Mouse (Mus musculus) hindbrain, embryonic 16.5 days (tissue): ENCODE measurements around the gene Sp100. TPM values are rescaled to one million over a fixed set of nuclear protein-coding genes. Genes with fewer than 3 reads are reported as not detected.

Experiments
- ATAC-seq: fragments of 200-750 bp; cut with Nextera tagmentation; 2 replicates; pipeline ENCODE4 v1.8.0; 2017; ENCODE audit warnings: moderate TSS enrichment, moderate library complexity
- H3K27ac ChIP-seq: fragments of 300-500 bp; sonication (generic); 2 replicates; pipeline ENCODE4 v1.5.1; 2014; ENCODE audit warnings: low read depth, mild to moderate bottlenecking, control low read depth, low read length, moderate library complexity
- H3K27me3 ChIP-seq: fragments of 300-500 bp; sonication (generic); replicated peaks from 2 replicates; pipeline ENCODE4 v1.6.1; 2014; ENCODE audit warnings: low read length; ENCODE audit not compliant: control insufficient read depth, insufficient read depth
- H3K36me3 ChIP-seq: fragments of 300-500 bp; sonication (generic); 2 replicates; pipeline ENCODE4 v1.6.1; 2014; ENCODE audit warnings: mild to moderate bottlenecking, low read length, moderate library complexity, mixed read lengths; ENCODE audit not compliant: control insufficient read depth, insufficient read depth
- H3K4me1 ChIP-seq: fragments of 300-500 bp; sonication (generic); 2 replicates; pipeline ENCODE4 v1.6.1; 2014; ENCODE audit warnings: low read depth, low read length; ENCODE audit not compliant: control insufficient read depth, insufficient read depth
- H3K4me2 ChIP-seq: fragments of 300-500 bp; sonication (generic); 2 replicates; pipeline ENCODE4 v1.6.1; 2014; ENCODE audit warnings: mild to moderate bottlenecking, low read length, control low read depth, moderate library complexity
- H3K4me3 ChIP-seq: fragments of 300-500 bp; sonication (generic); 2 replicates; pipeline ENCODE4 v1.5.1; 2014; ENCODE audit warnings: mild to moderate bottlenecking, low read length, control low read depth, moderate library complexity
- H3K9ac ChIP-seq: fragments of 300-500 bp; sonication (generic); 2 replicates; pipeline ENCODE4 v1.6.1; 2014; ENCODE audit warnings: low read depth, mild to moderate bottlenecking, control low read depth, low read length, moderate library complexity
- H3K9me3 ChIP-seq: fragments of 300-500 bp; sonication (generic); 2 replicates; pipeline ENCODE4 v1.6.1; 2014; ENCODE audit warnings: mild to moderate bottlenecking, low read length, moderate library complexity; ENCODE audit not compliant: control insufficient read depth
- WGBS: fragments of 180-500 bp; shearing (Covaris S2); extraction: QIAGEN DNeasy Blood & Tissue Kit; methylation state at CpG from one replicate; pipeline ENCODE4 v1.1.7; 2014; 5-methylcytosine and 5-hydroxymethylcytosine counted together
- microRNA-seq: library from miRNA; unstranded; fragments of <30 nt; microRNA quantifications from one replicate; pipeline ENCODE4, GENCODE M21; 2017
- polyA plus RNA-seq: library from polyadenylated mRNA; unstranded; fragments of >200 nt; fragmentation: Nextera tagmentation; extraction: Ambion mirVana; gene quantifications from 2 replicates; pipeline ENCODE4 v1.2.1, GENCODE M21; 2015

Sp100 gene
- polyA plus RNA-seq, 1 experiment from 2014 or later, result 1.2 TPM

DNA sequence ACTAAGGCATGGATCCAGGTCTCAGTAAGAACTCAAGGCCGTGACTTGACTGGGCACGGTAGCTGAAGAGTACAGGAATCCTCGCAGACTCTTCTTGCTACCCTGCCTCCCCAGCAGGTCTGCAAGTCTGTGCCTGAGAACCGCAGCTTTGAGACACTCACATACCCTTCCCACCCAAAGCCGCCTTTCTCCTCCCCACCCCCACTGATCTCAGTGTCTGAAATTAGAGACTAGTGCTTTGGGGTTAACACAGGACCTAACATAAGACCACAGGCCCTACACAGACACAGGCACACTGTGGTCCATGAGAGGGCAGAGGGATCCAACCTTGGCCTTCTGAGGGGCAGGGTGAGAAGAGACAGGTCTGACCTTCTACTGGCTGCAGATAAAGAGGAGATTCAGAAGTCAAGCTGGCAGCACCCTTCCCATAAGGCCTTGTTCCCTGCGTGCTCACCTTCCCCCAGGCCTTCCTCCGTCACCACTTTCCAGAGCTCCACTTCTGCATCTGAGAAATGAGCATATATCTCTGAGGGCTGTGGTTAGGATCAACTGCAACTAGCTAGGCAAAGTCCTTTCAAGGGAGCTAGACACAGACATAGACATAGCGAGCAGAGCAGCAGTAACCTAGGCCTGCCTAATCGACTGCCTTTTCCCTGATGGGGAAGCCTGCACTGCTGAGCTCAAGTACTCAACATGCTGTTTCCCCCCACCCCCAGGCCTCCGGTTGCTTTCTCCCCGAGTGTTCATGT is 102.3 kb downstream of the Sp100 start:
- Histone ChIP-seq H3K4me2 (no peak overlapping the region), H3K9ac (no peak overlapping the region), H3K36me3 (no peaks in the 10 kb centered on the region), H3K27ac (no peak overlapping the region), H3K4me3 (no peak overlapping the region), H3K27me3 (no peaks in the 10 kb centered on the region), H3K9me3 (no peaks in the 10 kb centered on the region), H3K4me1 (no peaks in the 10 kb centered on the region)
- WGBS, result 86% methylated on average over 11 of the region's 11 CpGs
- ATAC-seq, result no peak

DNA sequence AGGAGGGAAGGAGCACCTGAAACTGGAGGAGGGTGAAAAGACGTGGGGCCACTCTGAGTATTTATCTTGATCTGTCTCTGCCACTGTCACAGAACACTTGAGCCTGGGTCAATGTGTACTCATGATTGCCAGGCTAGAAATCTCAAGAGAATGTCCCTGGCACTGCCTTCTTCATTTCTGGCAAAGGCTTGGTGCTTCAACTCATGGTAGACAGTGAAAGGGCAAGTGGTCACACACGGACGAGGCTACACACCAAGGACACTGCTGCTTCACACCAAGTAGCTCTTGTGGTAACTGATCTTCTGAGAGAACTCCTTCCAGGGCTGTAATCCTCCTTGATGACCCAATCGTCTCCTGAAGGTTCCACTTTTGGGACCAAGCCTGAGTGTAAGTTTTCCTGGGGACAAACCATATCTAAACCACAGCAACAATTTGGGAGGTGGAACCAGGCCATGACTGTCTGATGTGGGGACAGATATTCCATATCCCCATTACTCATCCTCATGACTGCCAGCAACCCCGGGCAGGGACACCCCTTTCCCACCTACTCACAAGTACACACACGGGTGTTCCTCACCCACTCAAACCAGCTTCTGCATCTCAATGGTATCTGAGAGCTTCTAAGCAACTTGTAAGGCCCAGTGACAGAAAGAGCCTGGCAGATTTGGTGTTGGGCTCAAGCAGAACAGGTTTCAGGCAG is 107.9 kb downstream of the Sp100 start:
- H3K9ac ChIP-seq, result no peak overlapping the region
- no peak overlapping the region for H3K27ac ChIP-seq
- no peaks in the 10 kb centered on the region for H3K4me1 ChIP-seq
- no peaks in the 10 kb centered on the region for H3K27me3 ChIP-seq
- ATAC-seq, result no peak
- no peak overlapping the region for H3K4me3 ChIP-seq
- H3K9me3 ChIP-seq, result no peaks in the 10 kb centered on the region
- no peaks in the 10 kb centered on the region for H3K36me3 ChIP-seq
- H3K4me2 ChIP-seq, result no peak overlapping the region
- 85% methylated on average over 6 of the region's 6 CpGs for WGBS

DNA sequence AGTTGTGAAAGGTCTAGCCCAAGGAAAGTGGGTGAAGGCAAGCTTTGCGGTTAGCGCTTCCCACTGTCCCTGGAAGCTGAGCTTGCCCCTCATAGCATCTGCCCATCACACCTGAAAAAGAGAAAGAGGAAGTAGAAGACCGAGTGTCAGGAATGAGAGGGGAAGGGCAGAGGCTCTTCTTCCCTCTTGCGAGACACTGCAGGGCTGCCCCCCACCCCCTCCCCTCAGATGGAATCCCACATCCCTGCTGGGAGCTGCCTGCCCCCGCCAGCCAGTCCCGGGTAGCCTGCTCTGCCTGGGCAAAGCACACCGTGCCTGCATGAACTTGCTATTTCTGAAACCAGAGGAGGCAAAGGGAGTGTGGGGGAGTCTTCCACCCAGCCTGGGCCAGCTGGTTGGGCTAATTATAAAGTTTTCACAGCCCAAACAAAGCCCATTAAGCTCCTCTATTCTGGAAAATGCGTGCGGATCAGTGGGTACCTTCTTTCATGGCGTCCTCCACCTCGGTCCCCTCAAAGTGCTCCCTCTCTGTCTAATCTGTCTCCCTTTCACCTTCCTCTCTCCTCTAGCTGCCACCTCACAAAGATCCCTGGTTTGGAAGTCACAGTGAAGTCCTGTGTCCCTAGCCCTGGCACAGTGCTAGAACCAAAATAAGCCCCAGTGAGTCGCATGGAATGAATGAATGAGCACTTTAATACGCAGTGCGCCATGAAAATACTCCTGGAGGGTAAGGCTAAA is 108.6 kb downstream of the Sp100 start:
- Histone ChIP-seq H3K27ac (no peak overlapping the region), H3K4me2 (no peak overlapping the region), H3K9ac (no peak overlapping the region), H3K27me3 (no peaks in the 10 kb centered on the region), H3K4me1 (no peaks in the 10 kb centered on the region), H3K4me3 (no peak overlapping the region), H3K36me3 (no peaks in the 10 kb centered on the region), H3K9me3 (no peaks in the 10 kb centered on the region)
- ATAC-seq, result no peak
- 35% methylated on average over 12 of the region's 14 CpGs for WGBS

DNA sequence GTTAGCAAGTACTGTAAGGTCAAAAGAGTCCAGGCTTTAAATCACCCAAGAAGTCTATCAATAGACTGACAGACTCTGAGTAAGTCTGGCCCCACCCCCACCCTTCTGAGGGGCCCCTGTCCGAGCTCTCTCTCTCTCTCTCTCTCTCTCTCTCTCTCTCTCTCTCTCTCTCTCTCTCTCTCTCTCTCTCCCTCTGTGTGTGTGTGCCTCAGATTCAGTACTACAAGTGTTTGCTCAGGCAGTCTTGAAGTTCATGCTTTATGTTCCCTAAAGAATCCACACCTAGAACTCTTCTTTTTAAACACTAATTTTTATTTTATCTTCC is 109.1 kb downstream of the Sp100 start:
- Histone ChIP-seq H3K27ac (no peak overlapping the region), H3K9ac (no peak overlapping the region), H3K4me1 (no peaks in the 10 kb centered on the region), H3K36me3 (no peaks in the 10 kb centered on the region), H3K9me3 (no peaks in the 10 kb centered on the region), H3K4me3 (no peak overlapping the region), H3K4me2 (no peak overlapping the region), H3K27me3 (no peaks in the 10 kb centered on the region)
- no peak for ATAC-seq
- WGBS, result 6% methylated on average over 1 of the region's 1 CpGs

Small RNA genes lying within 50 kb of the gene (microRNA-seq; reads per million reads assigned to microRNA genes)
- gene Mir8096, result not detected

Other genes starting within 250 kb of the Sp100 start
- not detected in 2 replicates for gene G530012D18Rik, start 74.3 kb upstream of the Sp100 start, polyA plus RNA-seq
- 0.65 and 0.95 TPM in 2 replicates for gene Sp110, start 51.2 kb upstream of the Sp100 start, polyA plus RNA-seq
- 0.50 and 0.80 TPM in 2 replicates for gene Sp140, start 49.6 kb upstream of the Sp100 start, polyA plus RNA-seq
- gene A630001G21Rik, start 128.7 kb downstream of the Sp100 start, polyA plus RNA-seq, result 0.29 and 0.59 TPM in 2 replicates
- 42.3 and 47.9 TPM in 2 replicates for gene Cab39, start 143.5 kb downstream of the Sp100 start, polyA plus RNA-seq
- gene Itm2c, start 244.3 kb downstream of the Sp100 start, polyA plus RNA-seq, result 223 and 225 TPM in 2 replicates